ENCODE assay signal across 14 mouse cellular contexts in genomic region chr7:100388174-100388573, GRCm38 (mm10). TPM values are rescaled to one million over a fixed set of nuclear protein-coding genes. Genes with fewer than 3 reads are reported as not detected.
DNase-seq lines count a peak whose midpoint lies in the region.
"Had no signal": no experiment of that assay in that cellular context is flagged by ENCODE, and none has a peak within 500 bp of the region (broad histone marks: within the 10 kb centered on the region; RNA-seq: fewer than 3 reads in every experiment).

No protein-coding gene starts in this region.

- intact Hi-C loops in left cerebral cortex, postnatal 10 days (cut with DNase I): no loop called here
- intact Hi-C loops in left cerebral cortex, postnatal 36 days (cut with DNase I): no loop called here

- peak; percentile 20 to 35 for DNase-seq in frontal cortex, postnatal 36 days (ENCODE audit: low spot score in 2 of 2)
- DNase-seq in frontal cortex, postnatal 14 days (ENCODE audit: low spot score in 2 of 2): no peak
- DNase-seq in left cerebral cortex, adult 9 months (ENCODE audit: low spot score in 2 of 2): peak; percentile 37 to 42
- DNase-seq in left cerebral cortex, postnatal 10 days (ENCODE audit: extremely low spot score in 1 of 2, low spot score in 2 of 2): no peak
- DNase-seq in brain, adult 2 months (ENCODE audit: low read depth, low spot score): peak; percentile 76
- peak; percentile 23 to 26 for DNase-seq in left cerebral cortex, postnatal 36 days (ENCODE audit: low spot score in 2 of 2)
- DNase-seq in embryo, embryonic 11 days: no peak
- DNase-seq: adrenal gland, postnatal 14 days; cerebellum, adult 2 months; cerebellum, postnatal 10 days; gastrocnemius, postnatal 10 days; heart, adult 18-20 months; heart, postnatal 10 days; heart, postnatal 4 days had no signal

RNA-seq across cellular contexts. Expression of gene Ppme1, which starts 16.1 kb away (rescaled TPM):
- total RNA-seq in left cerebral cortex, postnatal 10 days (2021): 100 to 1,000 TPM; 125 to 131 TPM
- total RNA-seq in left cerebral cortex, postnatal 36 days (2021): 100 to 1,000 TPM; 204 to 224 TPM

RNA-seq across cellular contexts. Expression of gene C2cd3, which starts 16.1 kb away (rescaled TPM):
- total RNA-seq in left cerebral cortex, postnatal 10 days (2021): 10 to 100 TPM; 12.4 to 15.2 TPM
- total RNA-seq in left cerebral cortex, postnatal 36 days (2021): 10 to 100 TPM; 20.5 to 28.1 TPM

Comparison
In these comparisons a context has a peak if more than half of its experiments do, and no peak if none do; other contexts are left out.
1. DNase-seq: peak in frontal cortex, postnatal 36 days (2 of 2), left cerebral cortex, adult 9 months (2 of 2), brain, adult 2 months (single experiment) and left cerebral cortex, postnatal 36 days (2 of 2); none in frontal cortex, postnatal 14 days (0 of 2), left cerebral cortex, postnatal 10 days (0 of 2) and embryo, embryonic 11 days (single experiment).